Mouse (Mus musculus) E14TG2a.4 (cell line): Measurements from ENCODE around the gene Cdk2ap2.

Source experiments
- CTCF ChIP-seq: conservative IDR thresholded peaks from 2 replicates; pipeline ENCODE4 v1.5.1; 2014; ENCODE audit warnings: low read length
- NANOG ChIP-seq: IDR thresholded peaks from 2 replicates; pipeline ENCODE4 v1.6.1; 2014; ENCODE audit warnings: borderline replicate concordance, low read length, mixed read lengths
- POU5F1 ChIP-seq: IDR thresholded peaks from 2 replicates; pipeline ENCODE4 v1.6.1; 2014; ENCODE audit warnings: low read length, borderline replicate concordance

DNA sequence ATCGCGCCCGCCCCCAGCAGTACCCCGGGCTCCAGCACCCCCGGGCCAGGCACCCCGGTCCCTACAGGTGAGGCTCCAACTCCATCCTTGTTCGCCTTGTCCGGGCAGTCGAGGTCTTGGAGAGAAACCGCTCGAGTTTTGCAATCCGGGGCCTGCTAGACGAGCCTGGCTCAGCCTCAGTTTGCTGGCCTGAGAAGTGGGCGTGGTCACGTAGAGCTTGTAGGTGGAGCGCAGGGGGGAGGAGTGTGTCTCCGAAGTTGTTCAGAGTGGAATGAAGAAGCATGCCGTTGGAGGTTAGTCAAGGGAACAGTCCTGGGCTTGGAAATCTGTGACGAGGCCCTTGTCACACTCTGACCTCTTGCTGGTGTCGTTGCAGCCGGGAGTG, 451 bp downstream of the Cdk2ap2 start:
- TF ChIP-seq CTCF, result no peak
- no peak for TF ChIP-seq NANOG
- no peak for TF ChIP-seq POU5F1
